Mouse (Mus musculus) left cerebral cortex, adult 8-10 months (tissue): Measurements from ENCODE around the gene Rassf5. TPM values are rescaled to one million over a fixed set of nuclear protein-coding genes. Genes with fewer than 3 reads are reported as not detected.
A peak's percentile ranks its signal among the peaks of the same experiment; 100 is the strongest.

Experiments
- DNase-seq, 2 experiments: peaks; one replicate each; pipeline ENCODE4 v3.0.0; 2022; ENCODE audit warnings: low spot score in 2 of 2
- total RNA-seq, 4 experiments: library from RNA; stranded (reverse); gene quantifications; 2 replicates each; pipeline ENCODE4 v1.2.4; 2022

Gene Rassf5
- total RNA-seq, 4 experiments from 2014 or later: 24.2 to 26.0 (median 25.0) TPM

DNA sequence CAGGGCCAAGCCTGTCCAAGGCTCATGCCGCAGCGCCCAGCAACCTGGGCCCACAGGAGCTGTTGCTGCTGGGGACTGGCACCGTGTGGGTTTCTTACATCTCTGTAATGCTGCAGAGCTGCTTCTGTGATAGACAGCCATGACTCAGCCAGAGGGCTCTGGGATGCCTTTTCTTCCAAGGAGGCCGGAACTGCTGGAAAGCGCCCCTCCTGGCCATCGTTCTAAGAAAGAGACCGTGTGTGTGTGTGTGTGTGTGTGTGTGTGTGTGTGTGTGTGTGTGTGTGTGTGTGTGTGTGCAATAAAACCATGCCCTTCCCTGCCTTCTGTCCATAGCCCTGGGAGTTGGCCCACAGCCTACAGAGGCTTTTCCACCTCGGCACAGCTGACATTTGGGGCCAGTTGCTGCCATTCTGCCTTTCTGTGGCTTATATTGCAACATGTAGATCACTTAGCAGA is 35.1 kb downstream of the Rassf5 start:
- DNase-seq: no peak

- no peak for DNase-seq
These were observed 36.3 kb downstream of the Rassf5 start for GRCm38 (mm10) chr1:131208800-131209199.

- no peak for DNase-seq
These were observed 37.0 kb downstream of the Rassf5 start for GRCm38 (mm10) chr1:131208081-131208480.

- DNase-seq: no peak
These were observed 37.5 kb downstream of the Rassf5 start for GRCm38 (mm10) chr1:131207531-131207930.

- DNase-seq: no peak
These were observed 38.7 kb downstream of the Rassf5 start for GRCm38 (mm10) chr1:131206342-131206741.

GRCm38 (mm10) chr1:131204461-131204860 is 40.6 kb downstream of the Rassf5 start:
- no peak for DNase-seq

DNA sequence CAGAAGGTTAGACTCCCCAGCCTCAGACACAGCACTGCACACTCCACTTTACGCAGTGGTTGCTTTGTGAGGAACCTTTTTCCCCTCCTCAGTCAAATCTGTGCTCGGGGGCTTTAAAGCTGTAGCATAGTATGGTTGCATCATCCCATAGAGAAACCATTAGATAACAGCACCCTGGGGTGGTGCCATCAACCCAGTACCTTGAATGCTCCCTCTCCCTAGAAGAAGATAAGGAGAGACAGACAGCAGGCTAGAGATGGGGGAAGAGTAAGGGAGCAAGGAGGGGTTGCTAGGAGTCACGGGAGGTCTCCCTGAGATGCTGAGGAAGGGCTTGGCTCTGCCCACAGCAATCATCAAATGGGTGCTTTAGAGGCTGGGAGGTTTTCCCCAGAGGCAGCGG is 43.7 kb downstream of the Rassf5 start:
- no peak for DNase-seq

GRCm38 (mm10) chr1:131200588-131200987 is 44.5 kb downstream of the Rassf5 start:
- DNase-seq: no peak

DNA sequence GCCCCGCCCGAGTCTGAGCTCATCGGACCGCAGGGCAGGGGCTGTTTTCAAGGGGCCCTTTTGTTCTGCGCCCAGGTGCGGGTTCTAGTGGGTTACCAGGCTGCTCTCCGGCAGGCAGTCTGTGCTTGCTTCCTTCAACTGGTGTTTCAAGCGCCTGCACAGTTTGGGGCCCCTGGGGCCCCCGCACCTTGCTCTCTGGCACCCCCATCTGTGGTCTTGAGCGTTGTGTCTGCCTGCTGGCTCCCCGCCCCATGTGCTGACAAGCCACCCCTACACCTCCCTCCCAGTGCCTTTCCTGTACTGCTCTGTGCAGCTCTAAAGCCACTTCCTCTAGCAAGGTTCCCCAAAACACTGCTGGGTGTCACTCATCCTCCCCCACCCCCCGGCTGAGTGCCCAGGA is 45.1 kb downstream of the Rassf5 start:
- no peak for DNase-seq

- DNase-seq: no peak
These were observed 45.8 kb downstream of the Rassf5 start for GRCm38 (mm10) chr1:131199118-131199821.

DNA sequence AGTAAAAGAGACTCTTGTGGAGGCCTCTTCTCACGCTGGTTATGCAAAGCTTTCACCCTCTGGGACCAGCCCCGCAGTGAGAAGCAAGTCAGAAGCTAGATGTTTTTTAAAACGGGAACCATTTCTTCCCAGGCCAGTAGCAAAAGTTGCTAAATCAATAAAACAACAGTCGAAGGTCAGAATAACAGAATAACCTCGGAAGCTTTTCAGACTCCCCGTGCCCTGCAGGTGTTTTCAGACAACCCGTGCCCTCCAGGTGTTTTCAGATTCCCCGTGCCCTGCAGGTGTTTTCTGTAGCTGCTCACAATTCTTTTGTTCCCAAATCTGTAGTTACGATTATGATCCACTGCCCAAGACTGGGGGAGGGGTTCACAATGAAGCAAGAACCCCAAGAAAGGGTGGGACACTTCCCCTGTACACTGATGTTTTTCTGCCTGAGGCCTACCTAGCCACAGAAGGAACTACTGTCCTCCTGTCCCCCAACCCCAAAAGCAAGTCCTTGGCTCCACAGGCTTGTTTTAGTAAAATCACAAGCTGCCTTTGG is 46.6 kb downstream of the Rassf5 start:
- no peak for DNase-seq

DNA sequence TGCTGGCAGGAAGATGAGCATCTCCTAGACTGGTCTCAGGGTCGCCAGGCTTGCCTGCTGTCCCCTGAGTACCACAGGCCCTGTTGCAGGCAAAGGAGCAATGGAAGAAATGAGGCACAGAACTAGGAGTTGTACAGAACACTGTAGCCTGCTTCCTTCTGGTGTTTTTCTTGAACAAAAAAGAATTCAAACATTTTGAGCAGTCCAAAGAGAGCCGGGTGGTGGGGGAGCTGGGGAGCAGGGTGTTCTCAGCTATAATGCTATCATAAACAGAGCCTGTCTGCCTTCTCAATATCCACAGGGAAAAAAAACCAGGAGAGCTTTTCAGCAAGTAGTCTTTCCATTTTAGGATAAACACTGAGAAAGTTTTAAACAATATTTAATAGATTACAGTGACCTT is 49.0 kb downstream of the Rassf5 start:
- no peak for DNase-seq

DNA sequence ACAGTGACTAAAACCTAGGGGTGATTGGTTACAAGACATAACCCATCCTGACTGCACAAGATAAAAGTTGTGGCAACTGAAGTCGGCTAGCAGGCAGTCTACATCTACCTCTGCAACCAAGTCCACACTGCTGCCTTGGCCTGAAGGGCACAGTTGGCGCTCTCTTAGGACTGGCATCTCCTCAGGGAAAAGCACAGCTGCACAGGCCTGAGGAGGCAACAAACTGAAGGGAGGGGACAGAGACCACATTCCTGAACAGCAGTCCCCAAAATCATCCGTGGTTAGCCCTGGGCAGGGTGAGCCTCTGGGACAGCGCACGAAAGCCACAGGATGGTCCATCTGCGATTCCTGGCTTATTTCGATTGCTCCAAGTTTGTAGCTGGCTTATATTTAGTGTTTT is 49.4 kb downstream of the Rassf5 start:
- no peak for DNase-seq

- no peak for DNase-seq
These were observed 51.3 kb downstream of the Rassf5 start for GRCm38 (mm10) chr1:131193746-131194145.

- no peak for DNase-seq
These were observed 56.4 kb downstream of the Rassf5 start for GRCm38 (mm10) chr1:131188655-131189054.

DNA sequence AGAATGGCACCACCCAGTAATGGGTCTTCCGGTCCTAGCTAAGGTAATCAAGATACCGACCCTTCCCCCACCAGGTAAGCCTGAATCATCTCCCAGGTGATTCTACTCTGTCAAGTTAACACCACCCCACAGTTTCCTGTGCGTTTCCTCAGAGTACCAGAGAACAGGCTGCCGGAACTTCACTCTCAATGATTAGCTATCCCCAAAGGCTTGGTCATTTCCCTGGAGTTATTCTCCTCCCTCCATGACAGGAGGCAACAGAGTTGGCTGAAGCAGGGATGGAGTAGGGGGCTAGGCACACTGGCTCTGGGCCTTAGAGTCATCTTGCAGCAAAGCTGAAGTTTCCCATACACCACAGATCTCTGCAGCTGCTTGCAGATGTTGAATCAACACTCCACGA is 57.2 kb downstream of the Rassf5 start:
- no peak for DNase-seq

GRCm38 (mm10) chr1:131186995-131187394 is 58.1 kb downstream of the Rassf5 start:
- no peak for DNase-seq

DNA sequence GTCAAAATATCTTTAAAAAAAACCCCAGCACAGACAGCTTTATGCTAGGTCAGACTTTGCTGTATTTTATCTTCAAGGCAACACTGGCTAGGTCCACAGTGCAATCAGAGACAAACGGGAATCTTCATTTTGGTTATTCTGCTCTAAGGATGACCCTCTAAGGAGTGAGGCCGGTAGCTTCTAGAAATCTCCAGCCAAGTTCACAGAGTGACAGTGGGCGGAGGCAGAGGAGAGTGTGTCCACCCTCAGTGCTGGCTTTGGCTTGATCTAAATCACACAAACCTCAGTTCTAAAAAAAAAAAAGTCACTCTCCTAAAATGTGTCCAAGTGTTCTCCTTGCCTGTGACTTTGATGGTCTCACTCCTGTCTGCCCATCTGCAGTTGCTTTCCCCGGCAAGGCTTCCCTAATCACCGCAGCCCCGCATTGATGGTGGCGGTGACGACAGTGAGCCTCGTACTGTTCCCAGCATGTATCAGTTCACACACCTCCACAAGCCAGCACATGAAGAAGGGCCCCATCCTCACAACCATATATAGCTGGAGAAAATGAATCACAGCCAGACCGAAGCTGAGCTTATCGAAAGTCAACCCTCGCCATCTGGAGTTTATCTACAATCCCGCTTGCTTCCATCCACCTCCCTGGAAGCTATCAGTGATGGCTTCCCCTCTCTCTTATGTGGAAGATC is 59.1 kb downstream of the Rassf5 start:
- peak in 1 of 2 experiments; percentile 62 for DNase-seq

- no peak for DNase-seq
These were observed 60.0 kb downstream of the Rassf5 start for GRCm38 (mm10) chr1:131184956-131185660.

DNA sequence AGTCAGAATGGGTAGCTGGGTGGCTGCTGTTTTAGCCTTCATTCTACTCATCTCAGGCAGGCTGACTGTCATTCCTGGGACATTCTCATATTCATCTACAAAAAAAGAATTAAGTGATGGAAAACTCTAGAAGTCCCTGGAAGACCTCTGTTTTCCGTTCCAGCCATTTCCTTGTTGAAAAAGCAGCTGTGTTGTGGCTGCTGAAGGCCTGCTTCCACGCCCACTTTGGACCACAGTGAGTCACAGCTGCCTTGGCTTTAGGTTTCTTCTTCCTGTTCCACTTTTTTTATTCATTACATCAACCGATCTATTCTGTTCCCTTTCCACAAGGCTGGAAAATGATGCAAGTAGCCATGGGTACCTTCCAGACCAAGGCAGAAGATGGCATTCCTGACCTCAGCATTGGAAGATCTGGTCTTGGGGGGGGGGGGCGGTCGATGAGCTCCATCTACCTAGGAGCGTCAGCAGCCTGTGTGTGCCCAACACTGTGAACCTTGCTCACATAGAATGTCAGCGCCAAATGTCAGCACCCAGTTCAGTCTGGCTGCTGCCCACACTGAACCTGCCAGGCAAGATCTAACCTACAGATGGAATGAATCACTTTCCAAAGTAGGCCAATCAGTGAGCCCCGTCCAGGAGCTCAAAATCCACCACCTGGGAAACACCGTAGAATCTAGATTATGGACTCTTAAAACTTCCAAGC is 60.7 kb downstream of the Rassf5 start:
- DNase-seq: no peak

GRCm38 (mm10) chr1:131183201-131183600 is 61.9 kb downstream of the Rassf5 start:
- DNase-seq: no peak
